Mouse (Mus musculus): ENCODE measurements around the gene Pmel.

DNA sequence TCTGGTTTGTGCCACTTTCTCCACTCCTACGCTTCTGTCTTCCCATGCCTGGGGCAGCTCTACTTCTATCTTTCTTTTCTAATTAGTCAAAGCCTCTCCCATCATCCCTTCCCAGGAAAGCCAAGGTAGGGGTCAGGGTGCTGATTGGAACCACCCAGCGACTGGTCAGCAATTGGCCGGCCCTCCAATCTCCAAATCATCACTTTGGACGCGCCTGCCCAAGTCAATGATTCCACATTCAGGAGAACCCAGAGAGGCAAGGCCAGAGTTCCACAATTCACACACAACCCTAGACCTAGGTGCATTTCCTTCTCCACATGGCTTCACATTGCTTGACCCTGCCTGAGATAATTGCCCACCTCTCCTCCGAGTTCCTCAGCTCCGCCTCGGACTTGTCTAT is 40.2 kb downstream of the Pmel start:
- TF ChIP-seq EP300 (IDR thresholded peaks at IDR 0.05; ENCODE audit: low read depth) (no peak), CTCF (IDR thresholded peaks at IDR 0.05; ENCODE audit: low read depth) (no peak)
